Mouse (Mus musculus) lung, adult 2 months (tissue): ENCODE data around the gene Dhx37. TPM values are rescaled to one million over a fixed set of nuclear protein-coding genes. Genes with fewer than 3 reads are reported as not detected.
A peak's percentile ranks its signal among the peaks of the same experiment; 100 is the strongest.
"Not testable (repeated sequence)": the region's sequence is repeated elsewhere in the genome, so short reads cannot be mapped to it uniquely, and the experiment has no call there.

Experiments used
- DNase-seq: peaks from one replicate; pipeline ENCODE4 v3.0.0; 2022
- H3K4me1 ChIP-seq: fragments of 200-500 bp; 2 replicates; pipeline ENCODE4 v1.6.1; 2011; ENCODE audit warnings: low read length; ENCODE audit not compliant: control insufficient read depth, insufficient read depth
- H3K4me3 ChIP-seq: fragments of 200-500 bp; replicated peaks from 2 replicates; pipeline ENCODE3; 2011; ENCODE audit warnings: low read depth, mild to moderate bottlenecking, control low read depth, low read length; ENCODE audit errors: extremely low read depth
- CTCF ChIP-seq: fragments of 200-500 bp; IDR thresholded peaks from 2 replicates; pipeline ENCODE4 v1.5.1; 2011; ENCODE audit warnings: mild to moderate bottlenecking, low read length, control low read depth; ENCODE audit not compliant: insufficient read depth
- POLR2A ChIP-seq: fragments of 200-500 bp; IDR thresholded peaks from 2 replicates; pipeline ENCODE4 v1.6.1; 2011; ENCODE audit warnings: low read depth, mild to moderate bottlenecking, control low read depth, low read length, borderline replicate concordance; ENCODE audit errors: extremely low read depth
- WGBS: fragments of 180-500 bp; shearing (Covaris S2); methylation state at CpG from one replicate; pipeline ENCODE4 v1.1.7; 2018; 5-methylcytosine and 5-hydroxymethylcytosine counted together
- polyA plus RNA-seq: library from polyadenylated mRNA; depleted of rRNA; stranded (reverse); fragments of >200 nt; gene quantifications from 2 replicates; pipeline ENCODE4 v1.2.3, GENCODE M21; 2012

The Dhx37 gene
- polyA plus RNA-seq, 1 experiment, result 13.4 TPM

DNA sequence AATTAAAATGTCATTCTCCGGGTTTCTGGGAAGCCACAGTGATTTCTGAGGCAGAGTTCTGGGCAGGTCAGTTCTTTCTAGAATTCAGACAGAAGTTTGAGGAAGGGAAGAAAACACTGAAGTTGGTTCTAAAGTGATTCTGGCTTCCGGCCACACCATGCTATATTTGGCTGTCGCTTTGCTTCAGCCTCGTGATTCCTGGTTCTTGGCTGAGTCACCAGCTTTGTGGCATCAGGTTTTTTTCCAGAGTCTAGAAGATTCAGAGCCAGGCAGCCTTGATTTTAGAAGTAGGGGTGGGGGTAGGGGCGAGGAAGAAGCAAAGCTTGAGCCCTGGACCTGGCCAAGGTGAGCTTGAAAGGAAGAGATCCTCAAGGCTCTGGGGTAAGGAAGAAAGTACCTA is 42.3 kb downstream of the Dhx37 start:
- 27% methylated on average over 5 of the region's 5 CpGs for WGBS
- peaks cover 9% of the 10 kb centered on the region for H3K4me1 ChIP-seq
- TF ChIP-seq POLR2A, result 0 out of 2 replicates have a peak, but pooled peaks have one; percentile 22
- TF ChIP-seq CTCF, result no peak
- peak overlapping the region; percentile 13 for H3K4me3 ChIP-seq
- DNase-seq, result peak; percentile 75

DNA sequence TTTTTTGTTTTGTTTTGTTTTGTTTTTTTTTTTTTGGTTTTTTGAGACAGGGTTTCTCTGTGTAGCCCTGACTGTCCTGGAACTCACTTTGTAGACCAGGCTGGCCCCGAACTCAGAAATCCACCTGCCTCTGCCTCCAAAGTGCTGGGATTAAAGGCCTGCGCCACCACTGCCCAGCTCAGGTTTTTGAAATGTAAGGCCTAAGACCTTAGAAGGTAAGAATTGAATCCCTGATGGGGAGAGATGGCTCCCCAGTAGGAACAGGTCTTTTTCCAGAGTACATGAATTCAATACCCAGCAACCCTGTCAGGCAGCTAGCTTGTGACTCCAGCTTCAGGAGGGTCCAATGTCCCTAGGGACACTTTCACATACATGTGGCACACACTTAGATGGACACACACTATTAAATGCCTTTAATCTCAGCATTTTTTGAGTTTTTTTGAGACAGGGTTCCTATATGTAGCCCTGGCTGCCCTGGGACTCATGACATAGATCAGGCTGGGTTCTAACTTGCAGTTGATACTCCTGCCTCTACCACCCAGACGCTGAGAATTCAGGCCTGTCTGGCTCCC is 42.9 kb downstream of the Dhx37 start:
- TF ChIP-seq CTCF (no peak), POLR2A (no peak)
- DNase-seq, result peak; percentile 26
- WGBS, result 76% methylated on average over 3 of the region's 3 CpGs
- Histone ChIP-seq H3K4me1 (peaks cover 10% of the 10 kb centered on the region), H3K4me3 (no peak overlapping the region)

DNA sequence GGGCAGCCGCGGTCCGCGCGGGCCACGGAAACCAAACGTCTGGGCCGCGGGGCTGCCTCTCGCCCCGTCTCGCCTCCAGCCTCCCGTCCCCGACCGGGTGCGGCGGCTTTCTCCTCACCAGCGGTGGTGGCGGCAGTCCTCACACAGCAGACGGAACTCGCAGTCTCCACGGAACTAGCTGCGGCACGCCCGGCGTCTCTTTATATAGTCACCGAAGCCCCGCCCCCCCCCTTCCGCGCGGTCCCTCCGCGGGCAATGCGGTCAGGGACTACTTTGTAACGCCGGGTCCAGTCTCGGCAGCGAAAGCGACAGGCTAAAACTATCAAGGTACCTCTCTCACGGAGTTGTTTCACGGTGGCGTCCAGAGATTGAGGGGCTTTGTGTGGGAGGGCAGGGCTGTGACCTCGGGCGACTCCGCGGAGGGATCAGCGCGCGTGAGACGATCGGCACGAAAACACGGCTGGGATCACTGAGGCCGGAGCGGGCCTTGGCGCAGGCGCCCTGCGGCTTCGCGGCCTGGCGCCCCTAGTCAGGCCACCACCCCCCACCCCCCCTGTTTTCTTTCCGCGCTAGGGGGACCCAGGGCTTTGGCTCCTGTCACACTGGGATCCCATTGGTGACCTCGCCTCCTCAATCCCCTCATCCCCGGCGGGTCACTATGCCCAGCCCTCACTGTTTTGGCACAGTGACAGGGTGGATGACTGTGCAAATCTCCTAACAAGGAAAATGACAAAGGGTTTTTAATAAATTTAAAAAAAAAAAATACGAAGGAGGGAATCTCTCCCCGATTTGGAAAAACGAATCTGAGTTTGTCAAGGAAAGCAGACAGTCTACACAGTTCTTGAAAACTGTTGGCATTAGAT is 44.1 kb downstream of the Dhx37 start, which contains the start of gene Ubc:
Ubc (minus strand) TSS at position 624 of the 863 bp plus-strand sequence.
- TF ChIP-seq CTCF (no peak), POLR2A (peak; percentile 99)
- Histone ChIP-seq H3K4me1 (peaks cover 17% of the 10 kb centered on the region), H3K4me3 (peak within 1 kb of the TSS; percentile 94)
- peak; percentile 89 for DNase-seq
- under 1% methylated on average over 69 of the region's 69 CpGs for WGBS

DNA sequence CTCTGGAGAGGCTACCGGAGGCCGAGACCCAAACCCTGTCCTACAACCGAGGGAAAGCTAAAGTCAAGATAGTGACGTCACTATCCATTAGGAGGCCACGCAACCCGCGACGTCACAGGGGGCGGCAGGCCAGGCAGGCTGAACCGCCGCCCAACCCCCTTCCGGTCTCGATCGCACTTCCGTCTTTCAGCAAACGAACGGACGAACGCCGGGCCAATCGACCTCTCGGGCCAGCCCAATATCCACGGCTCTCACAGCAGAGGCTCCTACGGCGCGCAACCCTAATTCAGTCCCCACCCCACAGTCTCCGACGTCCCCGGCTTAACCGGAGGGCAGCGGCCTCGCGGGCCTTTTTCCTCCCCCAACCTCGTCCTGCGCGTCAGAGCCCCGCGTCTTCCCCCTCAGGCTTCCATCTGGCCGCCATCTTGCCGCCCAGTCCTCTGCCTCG is 44.8 kb downstream of the Dhx37 start, which contains the start of gene Gm10382:
Gm10382 (plus strand) TSS at position 192 of the 448 bp plus-strand sequence.
- DNase-seq, result peak; percentile 84
- no peak for TF ChIP-seq CTCF
- TF ChIP-seq POLR2A, result peak; percentile 83; the same call in 1 of the 2 replicates
- H3K4me1 ChIP-seq, result peaks cover 18% of the 10 kb centered on the region
- peak within 1 kb of the TSS; percentile 94 for H3K4me3 ChIP-seq
- WGBS, result 1% methylated on average over 41 of the region's 41 CpGs

DNA sequence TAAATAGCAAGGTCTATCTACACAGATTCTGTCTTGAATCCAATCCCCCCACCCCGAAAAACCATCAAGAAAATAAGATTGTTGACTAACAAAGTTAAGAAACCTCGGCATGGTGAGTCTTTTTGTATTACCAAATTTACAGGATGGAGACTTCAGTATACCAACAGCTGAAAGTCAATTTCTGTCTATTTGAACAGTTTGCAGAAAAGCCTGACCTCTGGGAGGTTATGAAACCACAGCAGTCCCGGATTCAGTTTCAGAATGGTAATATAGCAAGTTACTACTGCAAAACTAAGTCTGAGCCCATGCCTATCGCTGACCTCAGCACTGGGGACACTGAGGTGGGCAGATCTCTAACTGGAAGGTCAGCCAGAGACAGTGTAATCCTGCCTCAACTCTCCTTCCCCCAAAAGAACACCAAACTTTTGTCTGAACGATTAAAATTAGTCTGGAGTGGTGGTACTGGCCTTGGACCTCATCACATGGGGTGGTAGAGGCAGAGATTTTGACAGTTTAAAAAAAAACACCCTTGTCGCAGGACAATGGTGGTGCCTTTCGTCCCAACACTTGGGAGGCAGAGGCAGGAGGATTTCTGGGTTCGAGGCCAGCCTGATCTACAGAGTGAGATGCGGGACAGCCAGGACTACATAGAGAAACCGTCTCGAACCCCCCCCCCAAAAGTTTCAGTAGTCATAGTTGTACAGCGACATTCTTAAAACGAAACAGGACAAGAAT is 45.4 kb downstream of the Dhx37 start:
- WGBS, result 5% methylated on average over 13 of the region's 13 CpGs
- Histone ChIP-seq H3K4me3 (peak overlapping the region; percentile 94), H3K4me1 (peaks cover 23% of the 10 kb centered on the region)
- TF ChIP-seq CTCF (no peak), POLR2A (peak; percentile 60; the same call in 1 of the 2 replicates)
- no peak for DNase-seq

DNA sequence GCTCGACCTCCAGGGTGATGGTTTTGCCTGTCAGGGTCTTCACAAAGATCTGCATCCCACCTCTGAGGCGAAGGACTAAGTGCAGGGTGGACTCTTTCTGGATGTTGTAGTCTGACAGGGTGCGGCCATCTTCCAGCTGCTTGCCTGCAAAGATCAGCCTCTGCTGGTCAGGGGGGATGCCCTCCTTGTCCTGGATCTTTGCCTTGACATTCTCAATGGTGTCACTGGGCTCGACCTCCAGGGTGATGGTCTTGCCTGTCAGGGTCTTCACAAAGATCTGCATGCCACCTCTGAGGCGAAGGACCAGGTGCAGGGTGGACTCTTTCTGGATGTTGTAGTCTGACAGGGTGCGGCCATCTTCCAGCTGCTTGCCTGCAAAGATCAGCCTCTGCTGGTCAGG is 46.6 kb downstream of the Dhx37 start:
- not testable (repeated sequence) for DNase-seq, H3K4me3 ChIP-seq
- 57% methylated on average over 5 of the region's 6 CpGs for WGBS
- H3K4me1 ChIP-seq, result peaks cover 30% of the 10 kb centered on the region

DNA sequence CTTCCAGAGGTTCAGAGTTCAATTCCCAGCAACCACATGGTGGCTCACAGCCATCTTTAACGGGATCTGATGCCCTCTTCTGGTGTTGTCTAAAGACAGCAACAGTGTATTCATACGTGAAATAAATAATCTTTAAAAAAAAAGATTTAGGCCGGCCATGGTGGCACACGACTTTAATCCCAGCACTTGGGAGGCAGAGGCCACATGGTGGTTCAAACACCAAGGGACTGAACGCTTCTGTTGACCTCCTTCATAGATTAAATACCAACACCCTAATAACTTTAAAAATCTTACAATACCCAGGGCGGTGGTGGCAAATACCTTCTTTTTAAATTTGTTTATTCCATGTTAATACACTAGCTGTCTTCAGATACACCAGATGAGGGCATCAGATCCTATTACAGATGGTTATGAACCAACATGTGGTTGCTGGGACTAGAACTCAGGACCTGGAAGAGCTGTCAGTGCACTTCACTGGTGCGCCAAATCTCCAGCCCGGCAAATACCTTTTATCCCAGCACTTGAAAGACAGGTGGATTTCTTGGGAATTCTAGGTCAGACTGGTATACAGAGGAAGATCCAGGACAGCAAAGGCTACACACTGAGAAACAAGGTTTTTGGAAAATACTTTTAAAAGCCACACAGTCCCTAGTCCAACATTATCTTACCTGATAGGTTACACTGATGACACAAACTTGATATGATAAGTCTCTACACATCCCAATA is 48.5 kb downstream of the Dhx37 start:
- TF ChIP-seq POLR2A (peak; percentile 45; the same call in 1 of the 2 replicates), CTCF (no peak)
- 37% methylated on average over 8 of the region's 8 CpGs for WGBS
- H3K4me3 ChIP-seq, result peak overlapping the region; percentile 21
- no peak for DNase-seq
- H3K4me1 ChIP-seq, result peaks cover 26% of the 10 kb centered on the region

DNA sequence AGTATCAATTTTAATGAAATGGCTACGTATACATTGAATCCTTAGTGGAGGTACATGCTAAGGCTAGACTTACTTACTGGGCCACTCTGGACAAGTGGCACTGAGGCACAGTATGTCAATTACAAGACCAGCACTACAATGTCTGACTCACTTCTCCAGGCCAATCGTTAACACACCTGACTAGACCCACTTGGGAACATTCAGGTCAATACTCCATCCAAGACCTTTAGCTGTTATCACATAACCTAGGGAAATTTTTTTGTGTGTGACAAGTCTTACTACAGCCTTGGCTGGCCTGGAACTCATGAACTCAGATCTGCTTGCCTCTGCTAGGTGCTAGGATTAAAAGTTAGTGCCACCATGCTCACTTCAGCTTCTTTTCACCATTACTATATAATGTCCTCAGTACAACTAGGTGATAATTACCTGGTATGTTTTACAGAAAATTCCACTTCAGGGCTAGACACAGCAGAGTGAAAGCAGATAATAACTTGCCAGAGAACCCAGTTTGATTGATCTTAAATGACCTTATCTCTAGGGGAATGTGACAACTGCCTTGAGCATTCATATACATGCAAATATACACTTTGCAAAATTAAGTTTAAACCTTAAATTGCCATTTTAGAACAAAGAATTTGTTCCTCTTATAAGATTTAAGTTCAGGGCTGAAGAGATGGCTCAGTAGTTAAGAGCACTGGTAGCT is 49.3 kb downstream of the Dhx37 start:
- 58% methylated on average over 2 of the region's 2 CpGs for WGBS
- no peak for DNase-seq
- no peak overlapping the region for H3K4me3 ChIP-seq
- H3K4me1 ChIP-seq, result peaks cover 24% of the 10 kb centered on the region
- no peak for TF ChIP-seq POLR2A
- TF ChIP-seq CTCF, result no peak
